Mouse (Mus musculus): ENCODE results near the gene Gm21865.
"Not testable (repeated sequence)": the region's sequence is repeated elsewhere in the genome, so short reads cannot be mapped to it uniquely, and the experiment has no call there.

The Gm21865 gene

DNA sequence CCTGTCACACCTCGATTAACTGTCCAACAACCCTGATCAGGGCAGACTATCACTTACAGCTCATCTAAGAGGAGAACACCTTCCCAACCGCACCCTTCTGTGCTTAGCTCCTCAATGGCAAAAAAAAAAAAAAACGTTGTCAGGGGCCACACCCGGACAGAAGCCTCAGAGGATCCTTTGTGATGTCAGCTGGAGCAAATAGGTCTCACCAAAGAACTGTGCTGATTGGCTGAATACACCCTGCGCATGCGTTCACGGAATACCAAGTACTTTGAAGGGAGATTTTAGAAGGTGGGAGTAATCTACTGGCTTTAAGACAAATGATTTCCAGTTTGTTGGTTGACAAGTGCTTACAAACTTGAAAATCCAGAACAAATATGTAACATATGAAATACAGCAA is at the start of gene Gm21865:
TSS of gene Gm21865 (minus strand) at position 101 of the 400 bp plus-strand sequence.
- not testable (repeated sequence) for DNase-seq (ENCODE audit: low spot score in 2 of 2)

Data from spleen, postnatal 36 days (tissue).